Mouse (Mus musculus) heart, adult 11 months (tissue): ENCODE measurements around the gene Sept5.
A peak's percentile ranks its signal among the peaks of the same experiment; 100 is the strongest.

Experiments used
- DNase-seq: peaks from one replicate; pipeline ENCODE4 v3.0.0; 2022

The Sept5 gene

DNA sequence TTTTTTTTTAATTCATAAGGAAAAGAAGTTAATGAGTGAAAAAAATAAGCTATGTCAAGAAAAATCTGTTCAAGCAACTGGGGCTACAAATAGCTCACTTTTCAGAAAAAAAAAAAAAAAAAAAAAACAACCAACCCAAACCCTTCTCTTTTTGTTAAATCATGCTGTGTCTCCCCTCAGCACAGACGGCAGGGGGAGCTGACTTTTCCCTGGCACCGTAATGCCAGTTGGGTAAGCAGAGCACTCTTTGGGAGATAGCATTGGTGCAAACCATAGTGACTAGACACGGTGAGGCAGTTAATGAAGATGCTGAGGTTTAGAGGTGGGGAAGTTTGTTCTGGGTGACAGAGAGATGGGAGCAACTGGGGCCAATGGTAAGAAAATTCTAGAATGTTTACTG, 2.3 kb upstream of the Sept5 start:
- peak; percentile 24 for DNase-seq

DNA sequence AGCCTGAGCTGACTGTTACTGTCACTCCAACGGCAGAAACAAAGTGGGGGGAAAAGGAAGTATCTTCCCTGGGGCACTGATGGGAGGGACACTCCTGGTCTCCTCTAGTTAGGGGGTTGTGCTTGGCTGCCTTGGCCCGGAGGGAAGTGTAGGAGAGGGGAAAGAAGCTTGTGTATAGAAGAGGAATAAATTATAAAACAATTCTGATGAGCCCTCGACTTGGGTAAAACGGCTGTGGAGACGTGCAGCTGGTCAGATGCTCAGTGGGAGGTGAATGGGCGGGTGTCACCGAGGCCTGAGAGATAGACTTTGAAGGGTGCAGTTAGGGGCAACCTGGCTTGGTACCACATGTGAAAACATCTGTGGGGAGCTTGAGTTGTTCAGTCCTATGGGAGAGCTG, 1.4 kb upstream of the Sept5 start:
- peak; percentile 68 for DNase-seq

DNA sequence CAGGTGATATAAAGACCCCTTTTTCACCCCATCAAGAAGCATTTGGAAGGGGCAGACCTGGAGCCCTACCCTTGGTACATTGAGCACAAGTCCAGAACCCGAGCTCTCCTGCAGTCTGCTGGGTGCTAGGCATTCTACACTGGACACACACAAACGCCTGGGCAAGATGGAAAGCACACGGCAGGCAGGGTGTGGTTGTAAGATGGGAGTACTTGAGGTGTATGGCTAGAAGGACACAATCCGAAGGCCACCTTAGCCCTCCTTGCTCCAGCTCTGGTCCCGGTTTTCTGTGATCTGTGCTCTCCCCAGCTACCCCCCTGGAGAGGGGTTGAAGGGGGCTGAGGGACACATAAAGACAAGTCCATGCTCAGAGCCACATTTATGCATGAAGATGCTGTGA, 537 bp upstream of the Sept5 start:
- peak; percentile 87 for DNase-seq

DNA sequence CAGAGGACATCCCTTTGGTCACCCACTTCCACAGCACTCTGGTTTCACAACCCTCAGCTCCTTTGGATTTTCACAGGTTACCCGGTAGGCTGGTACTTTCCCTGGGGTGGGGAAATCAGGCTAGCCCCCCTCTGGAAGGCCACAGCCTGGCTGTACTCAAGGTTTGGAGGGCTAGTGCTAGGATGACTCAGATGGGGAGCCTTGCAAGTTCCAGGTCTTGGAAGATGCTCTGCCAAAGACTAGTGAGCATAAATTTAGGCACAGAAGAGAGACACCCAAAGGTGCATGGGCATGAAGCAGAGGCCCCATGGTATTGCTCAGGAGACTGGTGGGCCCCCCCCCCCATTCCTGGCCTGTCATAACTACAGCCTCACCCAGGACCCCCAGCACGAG, 810 bp downstream of the Sept5 start:
- no peak for DNase-seq

DNA sequence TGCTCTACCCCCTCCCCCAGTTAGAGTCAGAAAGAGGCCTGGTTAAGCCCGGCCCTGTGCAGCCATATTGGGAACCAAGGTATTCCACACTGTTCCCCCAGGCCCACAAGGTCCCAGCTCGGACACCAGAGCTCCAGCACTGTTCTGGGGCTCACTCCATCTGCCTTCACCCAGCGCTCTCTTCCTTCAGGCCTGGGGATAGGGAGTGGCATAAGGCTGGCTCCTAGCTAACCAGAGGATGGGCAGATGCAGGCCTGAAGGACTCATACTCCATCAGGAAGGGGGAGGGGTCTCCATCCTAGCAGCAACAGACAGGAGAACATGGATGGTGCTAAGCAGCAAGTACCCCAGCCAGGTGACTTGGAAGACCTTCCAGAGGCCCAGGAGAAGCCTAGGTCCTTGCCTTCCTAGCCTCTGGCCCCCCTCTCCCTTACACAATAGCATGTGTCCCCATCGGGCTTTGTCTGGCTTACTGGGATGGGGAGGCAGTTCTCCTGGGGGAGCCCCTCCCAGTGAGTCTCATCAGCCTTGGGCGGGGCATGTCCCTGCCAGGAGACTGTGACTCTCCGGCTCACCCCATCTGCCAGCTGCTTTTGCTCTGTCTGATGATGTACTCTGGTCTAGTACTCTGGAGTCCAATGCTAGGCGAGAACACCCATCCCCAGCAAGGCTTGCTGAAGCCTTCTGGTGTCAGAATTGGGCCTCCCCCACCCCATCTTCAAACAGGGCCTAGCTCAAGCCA, 1.4 kb downstream of the Sept5 start:
- DNase-seq, result peak; percentile 94

DNA sequence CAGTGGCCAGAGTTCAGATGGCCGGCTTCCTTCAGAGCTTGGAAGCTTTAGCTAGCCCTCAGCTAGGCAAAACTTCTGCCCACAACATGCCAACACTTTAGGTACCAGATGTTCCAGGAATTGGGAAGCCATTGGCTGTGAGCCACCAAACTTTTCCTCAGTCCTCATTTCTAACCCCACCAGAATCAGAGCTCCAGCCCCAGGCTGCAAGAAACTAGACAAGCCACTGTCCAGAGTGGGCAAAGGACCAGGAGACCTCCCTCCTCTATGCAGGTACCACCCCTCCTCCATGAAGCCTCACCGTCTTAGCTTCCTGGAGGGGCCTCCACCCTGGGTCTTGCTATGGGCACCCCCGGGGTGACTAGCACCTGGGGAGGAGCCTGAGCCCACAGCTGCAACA, 2.6 kb downstream of the Sept5 start:
- peak; percentile 92 for DNase-seq

DNA sequence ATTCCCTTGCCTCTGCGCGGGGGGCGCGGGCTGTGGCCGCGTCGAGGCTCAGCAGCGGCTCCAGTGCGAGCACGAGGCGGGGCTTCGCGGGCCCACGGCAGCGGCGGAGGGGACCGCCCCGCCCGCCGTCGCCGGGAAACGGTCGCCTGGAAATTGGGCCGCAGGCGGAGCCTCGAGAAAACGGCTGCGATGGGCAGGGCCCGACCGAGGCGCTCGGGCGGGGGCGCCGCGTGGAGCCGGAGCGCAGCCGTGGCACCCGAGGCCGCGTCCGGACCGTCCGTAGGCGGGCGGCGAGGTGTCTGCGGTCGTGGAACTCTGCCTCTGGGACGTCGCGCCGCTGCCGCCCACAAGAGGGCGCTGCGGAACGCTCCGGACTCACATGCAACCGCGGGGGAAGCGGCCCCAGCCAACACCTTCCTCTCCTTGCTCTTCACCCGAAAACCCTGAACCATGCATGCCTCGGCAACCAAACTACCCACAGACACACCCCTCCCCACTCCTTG, 3.3 kb downstream of the Sept5 start, which contains the start of gene Gm49601:
Gene Gm49601 (minus strand): TSS at position 52 of the 503 bp plus-strand sequence.
- DNase-seq, result peak; percentile 98

DNA sequence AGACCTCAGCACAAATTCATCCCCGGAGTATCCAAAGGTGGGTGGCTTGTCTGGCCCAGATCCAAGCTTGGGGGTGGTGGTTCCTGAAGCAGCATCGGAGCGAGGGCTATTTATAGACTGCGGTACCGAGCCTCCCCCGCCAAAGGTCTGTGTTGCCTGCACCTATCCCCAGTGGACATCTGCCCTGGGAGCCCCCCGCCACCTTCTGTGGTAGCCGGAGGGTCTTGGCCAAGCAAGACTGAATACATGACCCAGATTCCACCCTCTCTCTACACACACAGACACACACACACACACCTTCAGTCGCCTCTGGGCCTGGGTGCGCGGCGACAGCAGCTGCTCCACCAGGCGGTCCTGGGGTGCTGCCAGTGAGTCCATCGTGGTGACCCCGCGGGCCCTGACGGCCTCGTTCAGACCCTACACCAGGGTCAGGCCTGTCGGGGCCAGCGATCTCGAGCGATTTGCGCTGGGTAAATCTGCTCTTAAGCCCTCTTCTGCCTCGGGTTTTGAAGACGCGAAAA, 3.9 kb downstream of the Sept5 start:
- no peak for DNase-seq

DNA sequence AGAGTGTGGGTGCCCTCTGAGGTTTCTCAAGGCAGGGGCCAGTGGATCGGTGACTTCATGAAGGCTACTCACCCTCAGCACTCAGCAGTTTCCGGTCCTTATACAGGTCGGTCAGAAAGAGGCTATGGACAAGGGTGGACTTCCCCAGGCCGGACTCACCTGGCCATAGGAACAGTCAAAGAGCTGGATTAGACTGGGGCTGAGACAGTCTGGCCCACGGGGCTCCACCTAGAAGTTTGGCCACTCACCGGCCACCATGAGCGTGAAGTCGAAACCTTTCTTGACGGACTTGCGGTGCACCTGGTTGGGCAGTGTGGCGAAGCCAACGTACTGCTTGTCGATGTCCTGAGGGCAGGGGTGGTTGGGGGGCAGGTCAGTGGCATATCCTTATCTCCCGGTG, 4.7 kb downstream of the Sept5 start:
- DNase-seq, result peak; percentile 91

DNA sequence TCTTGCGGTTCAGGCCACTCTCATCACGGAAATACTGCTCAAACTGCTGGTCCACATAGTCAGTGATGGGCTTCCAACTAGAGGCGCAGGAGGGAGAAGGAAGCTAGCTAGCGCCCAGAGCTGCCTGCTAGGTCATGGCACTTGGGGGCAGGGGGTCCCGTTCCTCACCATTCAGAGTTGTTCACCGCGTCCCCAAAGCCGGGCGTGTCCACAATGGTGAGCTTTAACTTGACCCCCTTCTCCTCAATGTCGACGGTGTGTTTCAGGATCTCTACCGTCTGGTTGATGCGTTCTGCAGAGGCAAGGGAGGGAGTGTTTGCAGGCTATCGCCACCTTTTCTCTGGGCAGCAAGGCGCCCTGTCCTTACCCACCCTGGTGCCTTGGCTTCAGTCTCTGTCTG, 5.1 kb downstream of the Sept5 start:
- DNase-seq, result no peak

DNA sequence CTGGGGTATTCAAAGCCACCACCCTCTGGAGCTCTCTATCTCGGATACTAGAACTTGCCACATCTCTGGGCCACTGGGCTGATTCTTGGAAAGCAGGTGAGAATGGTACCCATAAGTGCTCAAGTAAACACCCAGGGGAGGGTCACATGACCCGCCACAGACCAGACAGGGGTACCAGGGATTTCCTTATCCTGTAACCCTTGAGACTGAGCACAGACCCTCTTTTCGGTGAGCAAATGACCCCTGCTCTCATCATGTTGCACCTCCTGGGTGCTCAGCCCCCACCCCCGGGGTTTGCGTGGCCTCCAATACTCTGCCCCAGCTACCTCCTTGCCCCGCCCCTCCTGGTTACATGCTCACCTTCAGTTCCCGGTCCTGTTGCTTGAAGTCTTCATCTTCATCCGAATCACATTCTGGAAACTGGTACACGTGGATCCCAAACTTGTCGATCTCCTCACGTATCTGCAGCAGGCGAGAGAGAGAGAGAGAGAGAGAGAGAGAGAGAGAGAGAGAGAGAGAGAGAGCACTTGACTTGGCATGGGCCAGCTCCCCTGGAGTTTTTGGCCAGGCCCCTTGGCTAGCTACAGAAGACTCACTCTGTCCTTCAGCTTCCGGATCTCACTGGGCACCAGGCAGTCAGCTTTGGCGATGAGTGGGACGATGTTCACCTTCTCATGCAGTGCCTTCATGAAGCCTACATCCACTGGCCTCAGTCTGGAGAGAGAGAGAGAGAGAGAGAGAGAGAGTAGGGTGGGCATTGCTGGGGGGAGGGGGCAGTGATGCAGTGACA, 5.8 kb downstream of the Sept5 start:
- no peak for DNase-seq

DNA sequence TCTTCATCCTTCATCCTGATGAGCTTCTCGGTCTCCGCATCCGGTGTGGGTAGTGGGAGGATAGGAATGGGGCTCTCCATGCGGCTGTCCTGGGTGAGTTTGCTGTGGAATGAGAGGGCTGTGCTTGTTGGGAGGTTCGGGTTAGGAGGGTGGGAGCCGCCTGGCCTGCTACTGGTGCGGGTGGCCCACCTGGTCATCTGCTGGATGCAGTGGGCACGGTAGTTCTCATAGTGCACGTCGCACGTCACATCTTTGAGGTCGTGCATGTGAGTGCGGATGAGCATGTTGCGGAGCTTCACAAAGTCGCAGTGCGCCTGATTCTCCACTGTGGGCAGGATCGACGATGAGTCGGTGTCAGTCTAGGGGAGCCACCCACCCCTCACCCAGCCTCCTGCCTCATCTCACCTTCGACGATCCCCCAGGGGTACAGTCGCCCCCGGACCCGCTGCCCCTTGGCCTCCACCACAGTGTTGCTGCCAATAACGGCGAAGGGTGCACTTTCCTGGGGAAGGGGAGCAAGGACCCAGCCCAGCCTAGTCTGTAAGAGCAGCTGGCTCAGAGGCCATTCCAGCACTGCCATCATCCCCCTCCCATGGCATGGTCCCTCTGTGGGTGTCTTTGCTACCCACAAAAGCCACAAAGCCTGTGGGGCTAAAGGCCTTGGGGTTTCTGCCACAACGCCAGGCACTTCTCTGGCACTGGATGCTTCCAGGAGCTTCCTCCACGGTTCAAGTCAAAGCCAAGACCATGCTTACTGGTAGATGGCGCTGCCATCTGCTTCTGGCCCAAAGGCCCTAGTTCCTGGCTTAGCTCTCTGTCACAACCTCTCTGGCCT, 6.6 kb downstream of the Sept5 start:
- peak; percentile 90 for DNase-seq

DNA sequence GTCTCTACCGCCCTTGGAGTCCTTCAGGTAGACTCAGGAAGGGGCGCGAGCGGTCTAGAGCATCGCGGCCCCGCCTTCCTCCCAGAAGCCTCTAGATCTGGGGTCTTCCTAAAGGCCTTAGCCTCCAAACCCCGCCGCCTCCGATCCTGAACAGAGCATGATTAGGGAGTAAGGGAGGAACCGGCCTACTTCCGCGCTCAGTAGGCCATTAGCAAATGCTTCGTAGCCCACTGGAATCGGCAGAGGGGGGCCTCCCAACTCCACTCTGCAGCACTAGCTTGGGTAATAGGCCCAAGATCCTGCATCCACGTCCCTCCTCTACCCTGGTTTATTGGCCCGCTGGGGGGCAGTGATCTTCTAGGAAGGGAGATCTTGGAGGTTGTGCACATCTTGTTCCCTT, 7.7 kb downstream of the Sept5 start, which contains the start of gene Gp1bb:
Gene Gp1bb (minus strand): TSS at position 385 of the 400 bp plus-strand sequence.
- DNase-seq, result peak; percentile 88

DNA sequence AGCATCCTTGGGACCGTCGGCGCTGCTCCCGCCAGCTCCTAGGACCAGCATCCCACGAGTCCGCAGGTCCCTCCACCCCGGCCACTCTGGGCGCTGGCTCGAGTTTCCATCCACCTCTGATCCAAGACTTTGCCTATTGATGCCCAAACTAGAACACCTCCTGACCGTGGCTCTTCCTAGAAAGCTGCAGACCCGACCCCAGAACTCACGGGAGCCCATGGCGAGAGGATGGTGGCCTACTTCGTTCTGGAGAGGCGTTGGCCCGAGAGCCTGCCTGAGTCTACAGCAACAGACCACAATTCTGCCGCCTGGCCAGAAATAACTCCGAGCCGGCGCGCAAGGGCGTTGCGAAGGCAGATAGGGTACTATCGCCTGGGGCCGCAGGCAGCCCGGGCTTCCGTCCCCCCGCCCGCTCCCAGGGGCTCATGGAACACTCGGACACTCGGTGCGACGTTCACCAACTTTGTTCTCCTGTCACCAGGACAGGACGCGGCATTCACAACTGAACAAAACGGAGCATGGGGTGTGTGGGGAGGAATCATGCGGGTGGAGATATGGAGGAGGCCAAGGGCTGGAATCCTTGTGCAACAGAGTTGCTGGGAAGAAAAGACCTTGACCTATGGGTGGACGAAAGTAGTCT, 8.3 kb downstream of the Sept5 start:
- DNase-seq, result peak; percentile 87

DNA sequence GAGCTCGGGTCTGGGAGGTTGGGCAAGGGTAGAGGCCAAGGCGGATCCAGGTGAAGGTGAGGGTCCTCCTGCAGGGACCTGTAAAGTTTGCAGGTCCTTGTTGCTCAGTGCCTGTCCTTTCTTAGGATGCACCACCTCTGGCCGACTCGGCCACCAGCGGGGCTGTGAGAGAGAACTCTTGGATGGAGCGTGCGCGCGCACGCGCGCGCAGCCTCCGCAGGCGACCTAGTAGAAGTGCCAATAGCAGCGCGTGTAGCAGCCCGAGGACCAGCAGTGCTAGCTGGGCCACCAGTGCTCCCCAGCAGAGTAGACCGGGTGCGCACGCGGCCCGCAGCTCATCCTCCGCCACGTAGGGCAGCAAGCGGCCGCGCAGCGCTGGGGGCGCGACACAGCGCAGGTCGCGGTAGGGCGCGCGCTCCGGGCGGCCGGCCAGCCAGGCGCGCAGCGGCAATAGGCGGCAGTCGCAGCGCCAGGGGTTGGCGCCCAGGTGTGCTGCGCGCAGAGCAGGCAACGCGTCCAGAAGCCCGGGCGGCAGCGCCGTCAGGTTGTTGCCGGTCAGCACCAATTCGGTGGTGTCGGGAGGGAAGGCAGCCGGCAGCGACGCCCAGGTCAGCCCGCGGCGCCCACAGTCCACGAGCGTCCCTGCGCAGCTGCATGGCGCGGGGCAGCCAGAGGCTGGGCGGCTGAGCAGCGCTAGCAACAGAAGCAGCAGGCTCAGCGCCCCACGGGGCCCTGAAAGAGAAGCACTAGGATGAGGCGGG, 9.0 kb downstream of the Sept5 start:
- peak; percentile 94 for DNase-seq

DNA sequence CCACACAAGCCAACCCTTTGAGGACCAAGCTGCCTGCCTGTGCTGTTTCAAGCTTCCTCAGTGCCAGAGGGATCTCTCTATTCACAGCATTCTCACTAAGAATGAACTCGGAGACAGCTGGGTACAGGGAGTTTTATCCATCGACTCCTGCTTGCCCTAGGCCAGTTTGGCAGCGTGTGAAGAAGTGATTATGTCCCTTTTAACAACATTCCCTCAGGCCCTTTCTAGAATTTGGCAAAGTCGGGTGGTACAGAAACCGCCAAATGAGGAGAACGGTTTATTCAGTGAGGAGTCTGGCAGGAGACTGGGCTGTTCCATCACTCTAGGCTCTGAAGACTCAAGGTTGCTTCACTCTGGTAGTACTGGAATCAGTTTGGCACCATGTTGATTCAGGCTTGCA, 9.6 kb downstream of the Sept5 start:
- peak; percentile 86 for DNase-seq

DNA sequence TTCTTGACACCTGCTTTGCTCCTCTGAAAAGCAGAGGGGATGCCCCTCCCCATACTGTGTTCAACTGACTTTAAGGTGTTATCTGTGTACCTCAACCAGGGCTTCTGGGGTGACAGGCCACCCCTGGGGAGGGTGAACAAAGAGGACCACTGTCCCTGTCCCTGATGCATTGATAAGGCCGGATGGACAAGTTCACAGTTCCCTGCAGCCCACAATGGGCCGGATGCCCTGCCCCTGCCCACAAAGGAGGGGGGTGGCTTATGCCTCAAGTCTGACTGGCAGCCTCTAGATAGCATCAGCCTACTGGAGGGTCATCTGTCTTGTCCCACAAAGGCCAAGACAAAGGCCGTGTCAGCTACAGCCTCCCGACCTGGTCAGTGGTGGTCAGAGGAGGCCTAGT, 10.6 kb downstream of the Sept5 start:
- peak; percentile 88 for DNase-seq

DNA sequence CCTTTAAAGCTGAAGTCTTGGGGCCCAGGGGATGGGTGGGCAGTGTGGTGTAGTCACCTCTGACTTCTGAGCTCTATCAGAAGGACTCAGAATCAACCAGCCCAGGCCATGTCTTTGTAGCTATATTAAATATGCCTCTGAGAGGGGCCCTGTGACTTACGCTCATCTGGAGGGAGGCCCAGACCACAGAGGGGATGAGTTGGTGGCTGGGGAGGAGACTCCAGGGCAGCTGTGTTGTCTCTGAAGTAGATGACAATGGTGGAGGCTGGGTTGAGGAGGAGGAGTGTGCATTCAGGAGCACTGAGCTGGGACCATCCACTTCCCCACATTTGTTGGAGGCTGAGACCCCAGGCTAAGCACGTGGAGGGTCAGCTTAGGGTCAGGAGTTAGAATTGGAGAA, 11.5 kb downstream of the Sept5 start:
- peak; percentile 84 for DNase-seq

DNA sequence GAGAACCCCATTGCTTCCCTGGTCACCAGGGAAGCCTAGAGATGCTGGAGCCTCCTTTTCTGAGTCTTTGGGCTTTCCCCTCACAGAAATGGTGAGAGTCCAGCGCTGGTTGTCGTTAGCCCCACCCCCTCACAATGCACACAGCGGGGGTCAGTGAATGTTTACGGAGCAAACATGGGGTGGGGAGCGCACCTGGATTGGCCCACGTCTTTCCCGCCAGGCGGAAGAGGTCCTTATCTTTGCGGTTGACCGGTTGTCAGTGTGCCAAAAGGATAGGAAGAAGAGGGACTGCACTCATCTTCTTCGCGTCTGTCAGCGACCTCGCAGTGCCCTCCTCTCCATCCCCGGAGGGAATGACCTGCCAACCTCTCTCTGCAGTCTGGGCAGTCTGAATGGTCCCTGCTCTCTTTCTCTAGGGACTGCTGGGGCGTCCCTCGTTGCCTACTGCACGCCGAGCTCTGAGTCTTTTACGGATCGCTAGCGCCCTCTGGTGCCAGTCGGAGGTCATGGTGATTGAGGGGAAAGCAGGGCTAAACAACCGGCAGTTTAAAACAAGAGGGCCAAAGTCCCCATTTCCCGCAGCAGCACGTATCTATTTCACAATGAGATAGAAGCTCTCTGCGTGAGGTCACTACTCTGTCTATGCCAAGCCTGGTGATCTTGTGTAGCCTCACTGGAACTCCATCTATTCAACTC, 12.2 kb downstream of the Sept5 start:
- peak; percentile 95 for DNase-seq

DNA sequence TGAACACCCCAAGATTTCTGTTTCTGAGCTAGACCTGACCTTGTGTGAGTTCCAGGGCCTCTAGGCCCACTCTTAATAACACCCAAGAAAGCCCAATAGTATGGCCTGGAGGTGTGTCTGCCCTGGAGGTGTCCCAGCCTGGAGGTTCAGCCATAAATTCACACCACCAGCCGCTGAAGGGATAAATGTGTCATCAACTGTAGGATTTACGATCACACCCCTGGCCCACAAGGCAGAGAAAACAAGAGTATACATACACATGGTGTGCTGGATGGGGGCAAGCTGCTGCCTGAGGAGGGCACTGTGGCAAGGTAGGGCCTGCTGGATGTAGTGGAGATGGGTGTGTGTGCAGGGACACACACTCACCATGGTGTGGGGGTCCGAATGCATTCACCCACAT, 16.5 kb downstream of the Sept5 start:
- DNase-seq, result peak; percentile 82

DNA sequence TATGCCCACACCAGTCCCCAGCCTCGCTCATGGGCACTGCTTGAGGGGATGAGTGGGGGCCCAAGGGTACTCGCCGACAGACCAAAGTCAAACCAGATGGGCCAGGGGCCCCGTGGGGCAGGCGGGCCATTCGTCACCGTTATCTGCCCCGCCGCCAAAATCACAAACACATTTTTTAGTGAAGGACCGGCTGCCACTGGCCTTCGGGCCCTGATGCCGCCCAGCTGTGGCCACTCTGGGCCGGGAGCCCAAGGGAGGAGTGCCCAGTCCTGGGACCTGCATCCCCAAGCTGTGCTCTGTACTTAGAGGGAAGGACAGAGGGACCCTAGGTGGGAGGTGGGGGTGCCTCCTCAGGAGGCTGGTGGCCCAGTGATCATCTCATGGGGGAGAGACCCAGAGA, 18.0 kb downstream of the Sept5 start:
- no peak for DNase-seq
